Mouse (Mus musculus): ENCODE data around the gene Gfy. TPM values are rescaled to one million over a fixed set of nuclear protein-coding genes. Genes with fewer than 3 reads are reported as not detected.

Gfy gene
- polyA plus RNA-seq (2014; fragmentation: Nextera tagmentation; extraction: Ambion mirVana) = not detected in 2 replicates

- ATAC-seq = no peak
- WGBS = 23% methylated on average over 7 of the region's 7 CpGs
- H3K9ac ChIP-seq (ENCODE audit: low read length) = no peak within 1 kb of the TSS
- peaks cover 98% of the 10 kb centered on the region for H3K27me3 ChIP-seq (replicated peaks; ENCODE audit: control insufficient read depth, insufficient read depth, low read length)
- H3K27ac ChIP-seq (ENCODE audit: low read depth, low read length) = no peak within 1 kb of the TSS
- DNase-seq (ENCODE audit: low spot score) = no peak
- no peaks in the 10 kb centered on the region for H3K36me3 ChIP-seq (ENCODE audit: control insufficient read depth, insufficient read depth, low read length)
- no peaks in the 10 kb centered on the region for H3K9me3 ChIP-seq (replicated peaks; ENCODE audit: control insufficient read depth, low read length)
- H3K4me1 ChIP-seq (ENCODE audit: control insufficient read depth, insufficient read depth, low read length) = peaks cover 7% of the 10 kb centered on the region; the same call in 1 of the 2 replicates
- H3K4me3 ChIP-seq (ENCODE audit: low read depth, low read length) = no peak within 1 kb of the TSS
- no peak within 1 kb of the TSS for H3K4me2 ChIP-seq (ENCODE audit: low read length)
These were observed at the start of gene Gfy for GRCm38 (mm10) chr7:45179469-45179868. Gfy (minus strand) TSS chr7:45179569.

GRCm38 (mm10) chr7:45229046-45229445 lies 49.7 kb upstream of the Gfy start:
- Histone ChIP-seq H3K4me3 (ENCODE audit: low read depth, low read length) (no peak overlapping the region), H3K4me2 (ENCODE audit: low read length) (no peak overlapping the region), H3K27ac (ENCODE audit: low read depth, low read length) (no peak overlapping the region), H3K4me1 (ENCODE audit: control insufficient read depth, insufficient read depth, low read length) (peaks cover 4% of the 10 kb centered on the region), H3K27me3 (replicated peaks; ENCODE audit: control insufficient read depth, insufficient read depth, low read length) (no peaks in the 10 kb centered on the region), H3K9me3 (replicated peaks; ENCODE audit: control insufficient read depth, low read length) (no peaks in the 10 kb centered on the region), H3K9ac (ENCODE audit: low read length) (no peak overlapping the region), H3K36me3 (ENCODE audit: control insufficient read depth, insufficient read depth, low read length) (peaks cover 79% of the 10 kb centered on the region)
- 96% methylated on average over 8 of the region's 8 CpGs for WGBS
- DNase-seq (ENCODE audit: low spot score) (no peak), ATAC-seq (no peak)

GRCm38 (mm10) chr7:45228548-45228947 lies 49.2 kb upstream of the Gfy start:
- Histone ChIP-seq H3K27ac (ENCODE audit: low read depth, low read length) (no peak overlapping the region), H3K4me1 (ENCODE audit: control insufficient read depth, insufficient read depth, low read length) (no peaks in the 10 kb centered on the region), H3K36me3 (ENCODE audit: control insufficient read depth, insufficient read depth, low read length) (peaks cover 80% of the 10 kb centered on the region), H3K4me2 (ENCODE audit: low read length) (no peak overlapping the region), H3K9me3 (replicated peaks; ENCODE audit: control insufficient read depth, low read length) (no peaks in the 10 kb centered on the region), H3K27me3 (replicated peaks; ENCODE audit: control insufficient read depth, insufficient read depth, low read length) (no peaks in the 10 kb centered on the region), H3K9ac (ENCODE audit: low read length) (no peak overlapping the region), H3K4me3 (ENCODE audit: low read depth, low read length) (no peak overlapping the region)
- ATAC-seq (no peak), DNase-seq (ENCODE audit: low spot score) (no peak)
- WGBS = 96% methylated on average over 18 of the region's 18 CpGs

GRCm38 (mm10) chr7:45226421-45226820 lies 47.1 kb upstream of the Gfy start:
- Histone ChIP-seq H3K9ac (ENCODE audit: low read length) (no peak overlapping the region), H3K27ac (ENCODE audit: low read depth, low read length) (no peak overlapping the region), H3K36me3 (ENCODE audit: control insufficient read depth, insufficient read depth, low read length) (peaks cover 82% of the 10 kb centered on the region), H3K4me3 (ENCODE audit: low read depth, low read length) (no peak overlapping the region), H3K27me3 (replicated peaks; ENCODE audit: control insufficient read depth, insufficient read depth, low read length) (no peaks in the 10 kb centered on the region), H3K4me2 (ENCODE audit: low read length) (no peak overlapping the region), H3K4me1 (ENCODE audit: control insufficient read depth, insufficient read depth, low read length) (no peaks in the 10 kb centered on the region), H3K9me3 (replicated peaks; ENCODE audit: control insufficient read depth, low read length) (no peaks in the 10 kb centered on the region)
- 98% methylated on average over 5 of the region's 5 CpGs for WGBS
- ATAC-seq = no peak
- DNase-seq (ENCODE audit: low spot score) = no peak

- Histone ChIP-seq H3K9ac (ENCODE audit: low read length) (no peak overlapping the region), H3K27me3 (replicated peaks; ENCODE audit: control insufficient read depth, insufficient read depth, low read length) (no peaks in the 10 kb centered on the region), H3K4me2 (ENCODE audit: low read length) (no peak overlapping the region), H3K4me1 (ENCODE audit: control insufficient read depth, insufficient read depth, low read length) (no peaks in the 10 kb centered on the region), H3K4me3 (ENCODE audit: low read depth, low read length) (no peak overlapping the region), H3K9me3 (replicated peaks; ENCODE audit: control insufficient read depth, low read length) (no peaks in the 10 kb centered on the region), H3K27ac (ENCODE audit: low read depth, low read length) (no peak overlapping the region), H3K36me3 (ENCODE audit: control insufficient read depth, insufficient read depth, low read length) (peaks cover 88% of the 10 kb centered on the region)
- no peak for DNase-seq (ENCODE audit: low spot score)
- 86% methylated on average over 7 of the region's 7 CpGs for WGBS
- no peak for ATAC-seq
These were observed 45.5 kb upstream of the Gfy start for GRCm38 (mm10) chr7:45224826-45225225.

GRCm38 (mm10) chr7:45221680-45222079 lies 42.3 kb upstream of the Gfy start:
- Histone ChIP-seq H3K4me3 (ENCODE audit: low read depth, low read length) (no peak overlapping the region), H3K4me2 (ENCODE audit: low read length) (no peak overlapping the region), H3K36me3 (ENCODE audit: control insufficient read depth, insufficient read depth, low read length) (peaks cover 78% of the 10 kb centered on the region), H3K27ac (ENCODE audit: low read depth, low read length) (no peak overlapping the region), H3K9ac (ENCODE audit: low read length) (no peak overlapping the region), H3K4me1 (ENCODE audit: control insufficient read depth, insufficient read depth, low read length) (peaks cover 10% of the 10 kb centered on the region), H3K27me3 (replicated peaks; ENCODE audit: control insufficient read depth, insufficient read depth, low read length) (no peaks in the 10 kb centered on the region), H3K9me3 (replicated peaks; ENCODE audit: control insufficient read depth, low read length) (no peaks in the 10 kb centered on the region)
- ATAC-seq (no peak), DNase-seq (ENCODE audit: low spot score) (no peak)
- WGBS = 85% methylated on average over 2 of the region's 2 CpGs

- no peaks in the 10 kb centered on the region for H3K9me3 ChIP-seq (replicated peaks; ENCODE audit: control insufficient read depth, low read length)
- DNase-seq (ENCODE audit: low spot score) (peak; percentile 95), ATAC-seq (peak; percentile 87)
- WGBS = 1% methylated on average over 12 of the region's 13 CpGs
- peak overlapping the region; percentile 84 for H3K4me2 ChIP-seq (ENCODE audit: low read length)
- peak overlapping the region; percentile 90 for H3K27ac ChIP-seq (ENCODE audit: low read depth, low read length)
- no peaks in the 10 kb centered on the region for H3K27me3 ChIP-seq (replicated peaks; ENCODE audit: control insufficient read depth, insufficient read depth, low read length)
- peak overlapping the region; percentile 65 for H3K4me3 ChIP-seq (ENCODE audit: low read depth, low read length)
- H3K4me1 ChIP-seq (ENCODE audit: control insufficient read depth, insufficient read depth, low read length) = peaks cover 16% of the 10 kb centered on the region
- peak overlapping the region; percentile 95 for H3K9ac ChIP-seq (ENCODE audit: low read length)
- peaks cover 33% of the 10 kb centered on the region for H3K36me3 ChIP-seq (ENCODE audit: control insufficient read depth, insufficient read depth, low read length)
These were observed 37.2 kb upstream of the Gfy start for GRCm38 (mm10) chr7:45216442-45217183.

GRCm38 (mm10) chr7:45215673-45216441 lies 36.5 kb upstream of the Gfy start, which contains the start of gene Tead2:
Tead2 (plus strand) TSS chr7:45215753.
- DNase-seq (ENCODE audit: low spot score) (peak; percentile 69), ATAC-seq (peak; percentile 58)
- under 1% methylated on average over 47 of the region's 55 CpGs for WGBS
- Histone ChIP-seq H3K27me3 (replicated peaks; ENCODE audit: control insufficient read depth, insufficient read depth, low read length) (peaks cover 5% of the 10 kb centered on the region; the same call in 1 of the 2 replicates), H3K4me3 (ENCODE audit: low read depth, low read length) (peak within 1 kb of the TSS; percentile 65), H3K9ac (ENCODE audit: low read length) (peak within 1 kb of the TSS; percentile 95), H3K9me3 (replicated peaks; ENCODE audit: control insufficient read depth, low read length) (no peaks in the 10 kb centered on the region), H3K27ac (ENCODE audit: low read depth, low read length) (peak within 1 kb of the TSS; percentile 90), H3K4me2 (ENCODE audit: low read length) (peak within 1 kb of the TSS; percentile 84), H3K4me1 (ENCODE audit: control insufficient read depth, insufficient read depth, low read length) (peaks cover 16% of the 10 kb centered on the region), H3K36me3 (ENCODE audit: control insufficient read depth, insufficient read depth, low read length) (peaks cover 29% of the 10 kb centered on the region)
